Mouse (Mus musculus): ENCODE measurements at regions not wholly inside any gene's neighbourhood (a gene's known extent, or its start where the extent isn't known, plus 50 kb on each side); places are given as distances from the start of the nearest gene placed in this dataset.
"Not testable (repeated sequence)": the region's sequence is repeated elsewhere in the genome, so short reads cannot be mapped to it uniquely, and the experiment has no call there.

GRCm38 (mm10) chr7:113693526-113693925 is 72.3 kb upstream of the Spon1 start:
- no peaks in the 10 kb centered on the region for H3K4me1 ChIP-seq (ENCODE audit: insufficient read depth)
- H3K4me2 ChIP-seq (ENCODE audit: low read depth): no peak overlapping the region
- H3K9me3 ChIP-seq (ENCODE audit: low read length): no peaks in the 10 kb centered on the region
- no peak for TF ChIP-seq CTCF (IDR thresholded peaks at IDR 0.05; ENCODE audit: low read depth)
- no peaks in the 10 kb centered on the region for H3K36me3 ChIP-seq (ENCODE audit: insufficient read depth)
- H3K9ac ChIP-seq: no peak overlapping the region
- H3K27me3 ChIP-seq (ENCODE audit: insufficient read depth, low read length): no peaks in the 10 kb centered on the region
- no peak overlapping the region for H3K4me3 ChIP-seq (ENCODE audit: low read depth, low read length)
- 80% methylated on average over 3 of the region's 3 CpGs for WGBS
- no peak overlapping the region for H3K27ac ChIP-seq (ENCODE audit: low read depth, low read length)
- ATAC-seq (no peak), DNase-seq (no peak)

GRCm38 (mm10) chr7:113694466-113694865 is 71.3 kb upstream of the Spon1 start:
- WGBS: 66% methylated on average over 5 of the region's 5 CpGs
- ATAC-seq (no peak), DNase-seq (no peak)
- H3K36me3 ChIP-seq (ENCODE audit: insufficient read depth): no peaks in the 10 kb centered on the region
- H3K27ac ChIP-seq (ENCODE audit: low read depth, low read length): no peak overlapping the region
- no peak overlapping the region for H3K9ac ChIP-seq
- H3K4me3 ChIP-seq (ENCODE audit: low read depth, low read length): no peak overlapping the region
- no peaks in the 10 kb centered on the region for H3K9me3 ChIP-seq (ENCODE audit: low read length)
- H3K4me1 ChIP-seq (ENCODE audit: insufficient read depth): no peaks in the 10 kb centered on the region
- TF ChIP-seq CTCF (IDR thresholded peaks at IDR 0.05; ENCODE audit: low read depth): no peak
- H3K27me3 ChIP-seq (ENCODE audit: insufficient read depth, low read length): no peaks in the 10 kb centered on the region
- H3K4me2 ChIP-seq (ENCODE audit: low read depth): no peak overlapping the region

GRCm38 (mm10) chr7:113705929-113706328 is 59.9 kb upstream of the Spon1 start:
- DNase-seq (no peak), ATAC-seq (no peak)
- Histone ChIP-seq H3K27me3 (ENCODE audit: insufficient read depth, low read length) (no peaks in the 10 kb centered on the region), H3K36me3 (ENCODE audit: insufficient read depth) (no peaks in the 10 kb centered on the region), H3K4me2 (ENCODE audit: low read depth) (no peak overlapping the region), H3K9ac (no peak overlapping the region), H3K27ac (ENCODE audit: low read depth, low read length) (no peak overlapping the region), H3K9me3 (ENCODE audit: low read length) (no peaks in the 10 kb centered on the region), H3K4me1 (ENCODE audit: insufficient read depth) (no peaks in the 10 kb centered on the region), H3K4me3 (ENCODE audit: low read depth, low read length) (no peak overlapping the region)
- TF ChIP-seq CTCF (IDR thresholded peaks at IDR 0.05; ENCODE audit: low read depth): peak; percentile 9; the same call in 1 of the 2 replicates

- no peaks in the 10 kb centered on the region for H3K27me3 ChIP-seq (ENCODE audit: insufficient read depth, low read length)
- no peak for TF ChIP-seq CTCF (IDR thresholded peaks at IDR 0.05; ENCODE audit: low read depth)
- ATAC-seq (no peak), DNase-seq (no peak)
- no peak overlapping the region for H3K27ac ChIP-seq (ENCODE audit: low read depth, low read length)
- no peak overlapping the region for H3K9ac ChIP-seq
- H3K4me2 ChIP-seq (ENCODE audit: low read depth): no peak overlapping the region
- no peaks in the 10 kb centered on the region for H3K36me3 ChIP-seq (ENCODE audit: insufficient read depth)
- H3K9me3 ChIP-seq (ENCODE audit: low read length): no peaks in the 10 kb centered on the region
- no peak overlapping the region for H3K4me3 ChIP-seq (ENCODE audit: low read depth, low read length)
- 55% methylated on average over 2 of the region's 2 CpGs for WGBS
- H3K4me1 ChIP-seq (ENCODE audit: insufficient read depth): no peaks in the 10 kb centered on the region
Observed at GRCm38 (mm10) chr7:113707596-113707995, 58.2 kb upstream of the Spon1 start.

GRCm38 (mm10) chr7:113710541-113711270 is 55.1 kb upstream of the Spon1 start:
- no peak for TF ChIP-seq CTCF (IDR thresholded peaks at IDR 0.05; ENCODE audit: low read depth)
- H3K36me3 ChIP-seq (ENCODE audit: insufficient read depth): no peaks in the 10 kb centered on the region
- no peak overlapping the region for H3K4me2 ChIP-seq (ENCODE audit: low read depth)
- H3K27ac ChIP-seq (ENCODE audit: low read depth, low read length): no peak overlapping the region
- no peak overlapping the region for H3K9ac ChIP-seq
- ATAC-seq (no peak), DNase-seq (no peak)
- H3K4me3 ChIP-seq (ENCODE audit: low read depth, low read length): no peak overlapping the region
- H3K9me3 ChIP-seq (ENCODE audit: low read length): no peaks in the 10 kb centered on the region
- WGBS: 84% methylated on average over 2 of the region's 2 CpGs
- H3K27me3 ChIP-seq (ENCODE audit: insufficient read depth, low read length): no peaks in the 10 kb centered on the region
- H3K4me1 ChIP-seq (ENCODE audit: insufficient read depth): no peaks in the 10 kb centered on the region

GRCm38 (mm10) chr7:113711356-113711755 is 54.4 kb upstream of the Spon1 start:
- WGBS: 81% methylated on average over 3 of the region's 3 CpGs
- H3K4me3 ChIP-seq (ENCODE audit: low read depth, low read length); H3K4me1 ChIP-seq (ENCODE audit: insufficient read depth); H3K9ac ChIP-seq; H3K4me2 ChIP-seq (ENCODE audit: low read depth); H3K9me3 ChIP-seq (ENCODE audit: low read length); ATAC-seq; H3K27me3 ChIP-seq (ENCODE audit: insufficient read depth, low read length); DNase-seq; H3K27ac ChIP-seq (ENCODE audit: low read depth, low read length); H3K36me3 ChIP-seq (ENCODE audit: insufficient read depth): not testable (repeated sequence)

Small RNA genes lying in the stretch of these regions (microRNA-seq; reads per million reads assigned to microRNA genes)
- gene Gm23700: 0 reads per million in 2 experiments
